Mouse (Mus musculus) limb, embryonic 13.5 days (tissue): ENCODE measurements around the gene Tet2. TPM values are rescaled to one million over a fixed set of nuclear protein-coding genes. Genes with fewer than 3 reads are reported as not detected.
A peak's percentile ranks its signal among the peaks of the same experiment; 100 is the strongest.
"Not testable (repeated sequence)": the region's sequence is repeated elsewhere in the genome, so short reads cannot be mapped to it uniquely, and the experiment has no call there.

Source experiments
- ATAC-seq: fragments of 200-750 bp; cut with Nextera tagmentation; 2 replicates; pipeline ENCODE4 v1.8.0; 2017; ENCODE audit warnings: low read depth, moderate number of reproducible peaks, moderate TSS enrichment; ENCODE audit not compliant: low FRiP score
- H3K27ac ChIP-seq: fragments of 300-500 bp; sonication (generic); 2 replicates; pipeline ENCODE4 v1.5.1; 2015; ENCODE audit warnings: inconsistent platforms, mild to moderate bottlenecking, moderate library complexity
- H3K27me3 ChIP-seq: fragments of 300-500 bp; sonication (generic); 2 replicates; pipeline ENCODE4 v1.6.1; 2015; ENCODE audit warnings: mild to moderate bottlenecking, inconsistent platforms
- H3K36me3 ChIP-seq: fragments of 300-500 bp; sonication (generic); 2 replicates; pipeline ENCODE4 v1.6.1; 2015; ENCODE audit warnings: inconsistent platforms, mild to moderate bottlenecking, moderate library complexity
- H3K4me1 ChIP-seq: fragments of 300-500 bp; sonication (generic); 2 replicates; pipeline ENCODE4 v1.6.1; 2015; ENCODE audit warnings: inconsistent platforms
- H3K4me2 ChIP-seq: fragments of 300-500 bp; sonication (generic); replicated peaks from 2 replicates; pipeline ENCODE4 v1.6.1; 2015; ENCODE audit warnings: inconsistent platforms, mild to moderate bottlenecking, moderate library complexity
- H3K4me3 ChIP-seq: fragments of 300-500 bp; sonication (generic); 2 replicates; pipeline ENCODE4 v1.5.1; 2015; ENCODE audit warnings: moderate library complexity, mild to moderate bottlenecking, inconsistent platforms
- H3K9ac ChIP-seq: fragments of 300-500 bp; sonication (generic); 2 replicates; pipeline ENCODE4 v1.6.1; 2015; ENCODE audit warnings: mild to moderate bottlenecking, inconsistent platforms
- H3K9me3 ChIP-seq: fragments of 300-500 bp; sonication (generic); 2 replicates; pipeline ENCODE4 v1.6.1; 2016; ENCODE audit warnings: inconsistent platforms
- WGBS: fragments of 180-500 bp; shearing (Covaris S2); methylation state at CpG from one replicate; pipeline ENCODE4 v1.1.7; 2015; 5-methylcytosine and 5-hydroxymethylcytosine counted together
- polyA plus RNA-seq: library from polyadenylated mRNA; unstranded; fragments of >200 nt; fragmentation: Nextera tagmentation; extraction: Ambion mirVana; gene quantifications from 2 replicates; pipeline ENCODE4 v1.2.1, GENCODE M21; 2015

Tet2 gene
- polyA plus RNA-seq: 19.4 and 22.0 TPM in 2 replicates

DNA sequence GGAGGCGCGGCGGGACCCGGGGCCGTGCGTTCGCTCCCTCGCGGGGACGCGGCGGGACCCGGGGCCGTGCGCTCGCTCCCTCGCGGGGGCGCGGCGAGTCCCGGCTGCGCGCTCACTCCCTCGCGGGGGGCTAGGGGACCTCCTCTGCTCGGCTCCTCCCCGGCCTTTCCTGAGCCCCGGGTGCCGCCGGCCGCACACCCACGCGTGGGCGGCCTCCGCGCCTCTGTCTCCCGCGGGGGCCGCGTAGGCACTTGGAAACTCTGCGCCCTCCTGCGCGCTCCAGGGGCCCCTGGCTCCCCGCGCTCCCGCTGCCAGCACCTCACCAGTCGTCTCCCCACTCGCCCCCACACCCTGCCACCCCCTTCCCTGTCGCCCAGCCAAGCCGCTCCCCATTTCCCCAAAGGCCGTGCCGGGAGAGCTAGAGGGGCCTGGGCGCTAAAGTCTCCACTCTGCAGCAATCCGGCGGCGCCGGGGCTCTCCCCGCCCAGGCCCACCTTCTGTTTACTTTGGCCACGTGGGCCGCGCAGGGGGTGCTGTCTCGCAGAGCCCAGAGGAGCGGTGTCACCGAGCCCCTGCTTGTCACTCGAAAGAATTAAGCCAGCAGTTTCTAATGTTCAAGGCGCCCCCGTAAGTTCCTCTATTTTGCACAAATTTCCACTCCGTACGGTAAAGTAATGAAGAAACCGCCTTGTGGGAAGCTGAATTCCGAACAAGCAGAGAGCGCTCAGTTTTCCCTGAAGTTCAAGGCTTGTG lies at the start of gene Tet2:
Gene Tet2, minus strand, starts transcription at position 589 of the 753 bp plus-strand sequence.
- Histone ChIP-seq H3K9me3 (no peaks in the 10 kb centered on the region), H3K27me3 (no peaks in the 10 kb centered on the region), H3K4me2 (peak within 1 kb of the TSS; percentile 74), H3K4me1 (peaks cover 18% of the 10 kb centered on the region), H3K4me3 (peak within 1 kb of the TSS; percentile 78), H3K36me3 (no peaks in the 10 kb centered on the region), H3K27ac (peak within 1 kb of the TSS; percentile 94), H3K9ac (peak within 1 kb of the TSS; percentile 85)
- under 1% methylated on average over 47 of the region's 73 CpGs for WGBS
- peak; percentile 88 for ATAC-seq

DNA sequence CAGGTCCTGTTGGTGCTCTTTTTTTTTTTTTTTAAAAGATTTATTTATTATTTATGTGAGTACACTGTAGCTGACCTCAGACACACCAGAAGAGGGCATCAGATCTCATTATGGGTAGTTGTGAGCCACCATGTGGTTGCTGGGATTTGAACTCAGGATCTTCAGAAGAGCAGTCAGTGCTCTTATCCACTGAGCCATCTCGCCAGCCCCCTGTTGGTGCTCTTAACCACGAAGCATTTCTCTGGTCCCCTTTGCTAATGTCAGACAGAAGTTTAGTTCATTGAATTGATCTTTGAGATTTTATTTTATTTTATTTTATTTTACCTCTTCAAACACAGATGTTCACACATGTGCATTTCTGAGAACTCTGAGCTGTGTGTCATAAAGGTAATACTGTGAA lies 48.1 kb upstream of the Tet2 start:
- 77% methylated on average over 2 of the region's 2 CpGs for WGBS
- H3K27ac ChIP-seq, ATAC-seq, H3K36me3 ChIP-seq, H3K4me1 ChIP-seq, H3K9ac ChIP-seq, H3K9me3 ChIP-seq, H3K4me2 ChIP-seq, H3K4me3 ChIP-seq, H3K27me3 ChIP-seq: not testable (repeated sequence)

DNA sequence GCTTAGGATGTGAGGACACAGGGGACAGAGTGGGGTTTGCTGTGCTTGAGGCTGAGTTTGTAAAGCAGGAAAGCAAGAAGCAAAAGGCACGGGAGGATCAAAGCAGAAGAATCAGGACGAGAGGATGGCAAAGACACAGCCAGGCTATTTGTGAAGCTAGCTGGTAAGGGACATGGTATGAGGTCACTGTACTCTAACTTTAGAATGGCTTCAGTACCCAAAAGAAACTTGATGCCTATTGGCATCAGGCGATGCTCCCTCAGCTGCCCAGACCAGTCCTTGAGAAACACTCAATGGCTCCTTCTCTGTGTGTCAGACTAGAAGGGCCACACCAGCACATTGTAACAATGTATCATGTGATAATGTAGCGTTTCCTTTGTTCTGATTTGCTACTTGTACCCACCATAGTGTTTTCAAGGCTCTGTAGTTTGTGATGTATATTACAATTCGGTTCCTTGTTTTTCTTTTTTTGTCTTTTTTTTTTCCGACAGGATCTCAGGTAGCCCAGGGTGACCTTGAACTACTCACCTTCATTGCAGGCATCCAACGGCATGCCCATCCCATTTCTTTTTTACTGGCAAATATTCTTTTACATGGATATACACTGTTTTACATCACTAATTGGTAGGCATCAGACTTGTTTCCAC lies 45.7 kb upstream of the Tet2 start:
- Histone ChIP-seq H3K36me3 (no peaks in the 10 kb centered on the region), H3K4me1 (no peaks in the 10 kb centered on the region), H3K9me3 (no peaks in the 10 kb centered on the region), H3K27me3 (no peaks in the 10 kb centered on the region), H3K4me3 (no peak overlapping the region), H3K4me2 (no peak overlapping the region), H3K9ac (no peak overlapping the region), H3K27ac (no peak overlapping the region)
- WGBS: 82% methylated on average over 7 of the region's 7 CpGs
- no peak for ATAC-seq

DNA sequence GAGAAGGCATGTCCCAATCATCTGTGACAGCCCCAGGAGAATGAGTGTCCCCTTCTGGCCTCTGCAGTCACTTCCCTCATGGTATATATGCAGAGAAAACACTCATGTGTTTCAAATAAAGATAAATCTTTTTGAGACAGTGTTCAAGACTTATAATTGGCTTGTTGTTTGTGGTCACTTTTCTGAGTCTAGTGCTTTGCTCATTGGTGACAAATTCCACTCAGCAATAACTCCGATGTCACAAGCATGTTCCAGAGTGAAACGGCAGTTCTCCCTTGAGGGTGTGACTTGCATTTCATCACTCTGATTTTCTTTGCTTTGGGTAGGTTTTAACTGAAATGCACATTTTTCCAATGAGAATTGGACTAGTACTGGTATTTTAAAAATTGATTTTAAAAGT lies 40.1 kb upstream of the Tet2 start:
- WGBS: 87% methylated on average over 2 of the region's 2 CpGs
- no peak overlapping the region for H3K4me3 ChIP-seq
- ATAC-seq: no peak
- no peaks in the 10 kb centered on the region for H3K4me1 ChIP-seq
- H3K27ac ChIP-seq: no peak overlapping the region
- no peak overlapping the region for H3K4me2 ChIP-seq
- no peak overlapping the region for H3K9ac ChIP-seq
- no peaks in the 10 kb centered on the region for H3K9me3 ChIP-seq
- H3K27me3 ChIP-seq: no peaks in the 10 kb centered on the region
- no peaks in the 10 kb centered on the region for H3K36me3 ChIP-seq

DNA sequence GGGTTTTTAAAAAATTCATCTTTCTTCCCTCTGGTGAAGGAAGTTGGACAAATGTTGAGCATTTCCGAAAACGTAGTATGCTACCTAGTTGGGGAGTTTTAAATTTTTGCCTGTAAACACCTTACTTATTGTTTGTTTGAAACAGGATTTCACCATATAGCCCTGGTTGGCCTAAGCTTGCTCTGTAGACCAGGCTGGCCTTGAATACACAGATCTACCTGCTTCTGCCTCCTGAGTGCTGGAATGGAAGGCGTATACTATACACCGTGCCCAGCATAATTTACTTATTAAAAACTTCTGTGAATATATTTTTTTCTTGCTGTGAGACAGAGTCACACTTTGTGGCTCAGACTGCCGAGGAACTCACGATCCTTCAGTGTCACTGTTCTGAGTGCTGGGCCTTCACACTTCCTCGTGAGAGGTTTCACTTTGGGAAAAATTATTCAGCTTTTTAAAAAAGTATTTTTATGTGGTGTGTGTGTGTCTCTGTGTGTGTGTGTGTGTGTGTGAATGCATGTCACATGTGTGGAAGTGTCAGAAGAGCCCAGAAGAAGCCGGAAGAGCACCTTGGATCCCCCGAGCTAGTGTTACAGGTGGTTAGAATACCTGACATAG lies 38.6 kb upstream of the Tet2 start:
- H3K4me3 ChIP-seq: no peak overlapping the region
- no peaks in the 10 kb centered on the region for H3K9me3 ChIP-seq
- H3K36me3 ChIP-seq: no peaks in the 10 kb centered on the region
- no peaks in the 10 kb centered on the region for H3K27me3 ChIP-seq
- no peak overlapping the region for H3K9ac ChIP-seq
- H3K4me2 ChIP-seq: no peak overlapping the region
- ATAC-seq: no peak
- H3K27ac ChIP-seq: no peak overlapping the region
- 78% methylated on average over 9 of the region's 9 CpGs for WGBS
- H3K4me1 ChIP-seq: 0 out of 2 replicates have a peak, but pooled peaks cover 4% of the 10 kb centered on the region

DNA sequence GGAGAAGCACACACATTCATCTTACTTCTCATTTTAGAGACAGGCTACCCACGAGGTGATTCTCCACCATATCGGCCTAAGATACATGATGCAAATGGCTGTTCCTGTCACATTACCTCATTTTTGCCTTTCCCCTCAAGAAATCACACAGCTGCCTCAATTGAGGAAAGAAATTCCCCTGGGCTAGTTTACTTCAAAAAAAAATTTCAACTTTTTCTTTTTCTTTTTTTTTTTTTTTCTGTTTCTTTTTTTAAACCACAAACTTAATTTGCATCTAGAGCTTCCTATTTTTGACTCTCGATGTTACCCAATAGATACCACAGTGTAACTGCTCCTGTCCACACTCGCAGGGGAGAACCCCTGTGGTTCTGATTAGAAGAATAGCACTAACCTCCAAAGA lies 38.0 kb upstream of the Tet2 start:
- Histone ChIP-seq H3K27ac (no peak overlapping the region), H3K4me1 (0 out of 2 replicates have a peak, but pooled peaks cover 4% of the 10 kb centered on the region), H3K4me3 (no peak overlapping the region), H3K27me3 (no peaks in the 10 kb centered on the region), H3K36me3 (no peaks in the 10 kb centered on the region), H3K9ac (no peak overlapping the region), H3K4me2 (no peak overlapping the region), H3K9me3 (no peaks in the 10 kb centered on the region)
- WGBS: 81% methylated on average over 4 of the region's 4 CpGs
- ATAC-seq: no peak

DNA sequence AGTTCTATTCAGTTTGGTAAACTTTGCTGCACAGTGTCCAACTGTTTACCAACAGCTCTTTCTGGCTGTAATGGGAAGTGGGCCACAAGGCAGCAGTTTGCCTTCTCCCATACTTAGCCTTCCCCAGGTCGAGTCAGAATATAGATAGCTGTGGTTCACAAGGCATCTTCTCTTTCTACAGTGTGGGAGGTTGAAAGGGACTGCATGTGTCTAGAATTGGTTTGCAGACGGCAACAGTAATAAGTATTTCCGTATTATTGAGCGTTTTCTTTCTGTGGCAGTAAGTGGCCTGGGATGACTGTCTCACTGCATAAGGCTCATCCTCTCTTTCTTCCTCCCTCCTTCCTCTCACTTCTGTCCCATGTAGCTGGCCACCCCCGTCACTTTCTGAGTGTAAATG lies 37.2 kb upstream of the Tet2 start:
- Histone ChIP-seq H3K4me1 (0 out of 2 replicates have a peak, but pooled peaks cover 4% of the 10 kb centered on the region), H3K4me2 (no peak overlapping the region), H3K9me3 (no peaks in the 10 kb centered on the region), H3K27me3 (no peaks in the 10 kb centered on the region), H3K4me3 (no peak overlapping the region), H3K36me3 (no peaks in the 10 kb centered on the region), H3K9ac (no peak overlapping the region), H3K27ac (no peak overlapping the region)
- ATAC-seq: no peak
- 81% methylated on average over 5 of the region's 5 CpGs for WGBS

DNA sequence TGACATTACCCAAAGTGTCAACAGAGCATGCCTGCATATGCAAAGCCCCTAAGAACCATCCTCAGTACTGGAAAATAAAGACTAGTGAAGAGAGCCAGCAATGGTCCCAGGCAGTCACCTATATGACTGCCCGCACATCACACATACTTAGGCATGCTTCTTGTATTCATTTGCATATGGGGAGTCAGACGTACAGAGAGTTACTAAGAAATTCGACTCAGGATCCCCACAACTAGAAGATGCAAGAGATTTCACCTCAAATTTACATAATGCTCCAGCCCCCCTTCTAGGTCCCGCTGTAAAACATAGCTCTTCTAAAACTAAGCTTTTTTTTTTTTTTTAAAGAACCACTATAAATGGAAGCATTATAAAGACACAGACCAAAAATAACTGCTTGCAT lies 36.6 kb upstream of the Tet2 start:
- H3K4me1 ChIP-seq: 0 out of 2 replicates have a peak, but pooled peaks cover 4% of the 10 kb centered on the region
- no peak overlapping the region for H3K4me2 ChIP-seq
- H3K4me3 ChIP-seq: no peak overlapping the region
- no peak overlapping the region for H3K27ac ChIP-seq
- WGBS: 78% methylated on average over 4 of the region's 4 CpGs
- H3K9me3 ChIP-seq: no peaks in the 10 kb centered on the region
- no peak for ATAC-seq
- no peak overlapping the region for H3K9ac ChIP-seq
- H3K36me3 ChIP-seq: no peaks in the 10 kb centered on the region
- H3K27me3 ChIP-seq: no peaks in the 10 kb centered on the region

DNA sequence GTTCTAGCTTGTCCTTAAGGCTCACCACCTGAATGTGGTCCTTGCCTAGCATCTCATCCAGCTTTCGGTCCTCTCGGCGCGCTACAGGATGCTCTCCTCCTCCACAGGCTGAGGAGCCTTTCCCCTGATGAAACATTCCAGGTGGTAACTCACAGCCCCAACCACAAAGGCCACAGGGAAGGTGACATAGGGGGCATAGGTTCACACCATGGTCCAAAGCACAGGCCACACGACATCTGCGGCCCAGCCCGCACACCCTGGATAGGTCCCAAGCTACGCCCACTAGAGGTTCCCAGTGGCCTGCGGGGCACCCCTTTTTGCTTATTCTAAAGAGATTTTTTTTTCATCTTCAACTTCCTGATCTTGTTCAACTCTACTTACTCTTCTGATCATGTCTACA lies 34.7 kb upstream of the Tet2 start:
- H3K4me1 ChIP-seq: 0 out of 2 replicates have a peak, but pooled peaks cover 4% of the 10 kb centered on the region
- no peak overlapping the region for H3K9ac ChIP-seq
- H3K4me3 ChIP-seq: no peak overlapping the region
- H3K9me3 ChIP-seq: no peaks in the 10 kb centered on the region
- H3K36me3 ChIP-seq: no peaks in the 10 kb centered on the region
- no peak overlapping the region for H3K27ac ChIP-seq
- H3K27me3 ChIP-seq: no peaks in the 10 kb centered on the region
- no peak for ATAC-seq
- H3K4me2 ChIP-seq: no peak overlapping the region
- WGBS: 84% methylated on average over 9 of the region's 9 CpGs

DNA sequence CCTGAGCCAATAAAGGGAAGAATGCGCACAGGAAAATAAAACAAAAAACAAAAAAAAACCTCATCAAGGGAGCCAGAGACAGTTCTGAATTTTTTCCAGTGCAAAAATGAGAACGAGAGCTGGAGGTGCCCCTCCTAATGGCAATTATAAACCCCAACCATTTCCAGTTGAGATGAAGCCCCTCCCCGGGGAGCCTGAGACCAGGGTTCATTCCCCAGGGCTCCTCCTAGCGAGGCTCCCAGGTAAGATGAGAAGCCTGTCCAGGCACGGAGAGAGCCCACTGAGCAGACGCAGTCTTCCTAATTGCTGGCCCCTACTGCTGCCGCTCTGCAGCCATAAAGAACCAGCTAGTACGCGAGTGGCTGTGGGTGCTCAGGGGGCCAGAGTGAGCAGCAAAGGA lies 34.2 kb upstream of the Tet2 start:
- H3K27ac ChIP-seq: no peak overlapping the region
- no peak for ATAC-seq
- 18% methylated on average over 9 of the region's 9 CpGs for WGBS
- no peak overlapping the region for H3K9ac ChIP-seq
- 0 out of 2 replicates have a peak, but pooled peaks cover 4% of the 10 kb centered on the region for H3K4me1 ChIP-seq
- no peaks in the 10 kb centered on the region for H3K36me3 ChIP-seq
- no peaks in the 10 kb centered on the region for H3K9me3 ChIP-seq
- no peak overlapping the region for H3K4me2 ChIP-seq
- H3K27me3 ChIP-seq: no peaks in the 10 kb centered on the region
- no peak overlapping the region for H3K4me3 ChIP-seq

DNA sequence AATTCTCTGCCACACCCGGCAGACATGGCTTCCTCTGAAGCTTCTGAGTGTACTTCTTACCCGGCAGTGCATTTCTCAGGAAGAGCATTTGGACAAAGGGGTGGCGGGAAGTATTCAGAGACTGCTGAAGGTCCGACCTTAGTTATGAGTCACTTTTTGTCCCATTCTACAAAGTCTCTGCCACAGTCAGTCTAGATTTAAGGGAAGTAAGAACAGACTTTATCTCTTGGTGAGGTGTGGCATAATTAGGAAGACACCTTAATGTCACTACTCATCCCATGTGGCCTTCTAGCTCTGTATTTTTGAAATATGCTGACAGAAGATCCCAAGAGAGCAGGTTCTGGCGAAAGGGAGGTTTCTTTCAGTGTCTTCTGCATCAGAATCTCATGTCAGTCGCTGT lies 30.0 kb upstream of the Tet2 start:
- 84% methylated on average over 6 of the region's 6 CpGs for WGBS
- Histone ChIP-seq H3K4me2 (no peak overlapping the region), H3K4me1 (0 out of 2 replicates have a peak, but pooled peaks cover 4% of the 10 kb centered on the region), H3K9me3 (no peaks in the 10 kb centered on the region), H3K9ac (no peak overlapping the region), H3K27me3 (no peaks in the 10 kb centered on the region), H3K4me3 (no peak overlapping the region), H3K36me3 (no peaks in the 10 kb centered on the region), H3K27ac (no peak overlapping the region)
- no peak for ATAC-seq

DNA sequence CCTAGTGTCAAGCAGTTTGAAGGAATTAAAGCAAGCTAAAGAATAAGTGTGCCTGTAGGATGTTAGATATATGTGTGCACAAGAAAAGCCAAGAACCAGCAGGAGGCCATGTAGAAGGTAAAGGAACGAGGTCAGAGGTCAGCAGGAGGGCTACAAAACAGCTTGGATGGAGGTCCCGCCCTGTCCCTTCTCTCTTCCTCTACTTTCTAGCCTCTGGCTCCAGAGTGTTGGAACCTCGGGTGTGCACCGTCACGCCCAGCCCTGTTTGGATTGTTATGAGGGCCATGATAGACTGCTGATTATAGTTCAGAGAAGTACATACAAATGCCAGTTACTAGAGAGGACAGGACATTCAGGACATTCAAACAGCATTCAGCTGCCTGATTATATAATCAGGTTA lies 27.0 kb upstream of the Tet2 start:
- ATAC-seq: no peak
- no peak overlapping the region for H3K27ac ChIP-seq
- H3K9me3 ChIP-seq: no peaks in the 10 kb centered on the region
- H3K27me3 ChIP-seq: no peaks in the 10 kb centered on the region
- no peak overlapping the region for H3K9ac ChIP-seq
- no peak overlapping the region for H3K4me3 ChIP-seq
- WGBS: 66% methylated on average over 5 of the region's 5 CpGs
- H3K4me1 ChIP-seq: no peaks in the 10 kb centered on the region
- H3K4me2 ChIP-seq: no peak overlapping the region
- H3K36me3 ChIP-seq: no peaks in the 10 kb centered on the region
